Mouse (Mus musculus): ENCODE data around the gene Rfc2. TPM values are rescaled to one million over a fixed set of nuclear protein-coding genes. Genes with fewer than 3 reads are reported as not detected.
A peak's percentile ranks its signal among the peaks of the same experiment; 100 is the strongest.

The Rfc2 gene
- polyA plus RNA-seq, 2 experiments = 241 to 246 TPM

GRCm38 (mm10) chr5:134540881-134541280, 40.3 kb upstream of the Rfc2 start:
- Histone ChIP-seq H3K4me1 (ENCODE audit: control insufficient read depth, insufficient read depth, low read length) (peaks cover 12% of the 10 kb centered on the region), H3K9ac (ENCODE audit: low read depth, low read length, severe bottlenecking) (no peak overlapping the region), H3K27me3 (ENCODE audit: control insufficient read depth, insufficient read depth, low read length) (no peaks in the 10 kb centered on the region), H3K9me3 (ENCODE audit: control insufficient read depth, low read length) (no peaks in the 10 kb centered on the region), H3K4me2 (replicated peaks; ENCODE audit: low read depth, low read length, severe bottlenecking) (no peak overlapping the region), H3K36me3 (ENCODE audit: control insufficient read depth, insufficient read depth, low read length) (0 out of 2 replicates have a peak, but pooled peaks cover 5% of the 10 kb centered on the region), H3K27ac (replicated peaks; ENCODE audit: low read depth, low read length) (0 out of 2 replicates have a peak overlapping the region, but pooled peaks have one; percentile 9), H3K4me3 (replicated peaks; ENCODE audit: low read length) (no peak overlapping the region)
- no peak for DNase-seq (ENCODE audit: low spot score)
- WGBS = 67% methylated on average over 6 of the region's 6 CpGs
- ATAC-seq (ENCODE audit: low FRiP score, low read depth) = no peak
- TF ChIP-seq POLR2A (IDR thresholded peaks at IDR 0.05; ENCODE audit: borderline replicate concordance, extremely low read depth, insufficient read depth, insufficient read length) = no peak

GRCm38 (mm10) chr5:134541640-134542039, 39.5 kb upstream of the Rfc2 start:
- Histone ChIP-seq H3K4me3 (replicated peaks; ENCODE audit: low read length) (no peak overlapping the region), H3K27me3 (ENCODE audit: control insufficient read depth, insufficient read depth, low read length) (no peaks in the 10 kb centered on the region), H3K9me3 (ENCODE audit: control insufficient read depth, low read length) (no peaks in the 10 kb centered on the region), H3K4me2 (replicated peaks; ENCODE audit: low read depth, low read length, severe bottlenecking) (no peak overlapping the region), H3K36me3 (ENCODE audit: control insufficient read depth, insufficient read depth, low read length) (0 out of 2 replicates have a peak, but pooled peaks cover 5% of the 10 kb centered on the region), H3K4me1 (ENCODE audit: control insufficient read depth, insufficient read depth, low read length) (peaks cover 12% of the 10 kb centered on the region), H3K27ac (replicated peaks; ENCODE audit: low read depth, low read length) (no peak overlapping the region), H3K9ac (ENCODE audit: low read depth, low read length, severe bottlenecking) (no peak overlapping the region)
- no peak for DNase-seq (ENCODE audit: low spot score)
- ATAC-seq (ENCODE audit: low FRiP score, low read depth) = no peak
- WGBS = 39% methylated on average over 7 of the region's 7 CpGs
- TF ChIP-seq POLR2A (IDR thresholded peaks at IDR 0.05; ENCODE audit: borderline replicate concordance, extremely low read depth, insufficient read depth, insufficient read length) = no peak

GRCm38 (mm10) chr5:134544516-134545241, 36.5 kb upstream of the Rfc2 start:
- H3K4me3 ChIP-seq (replicated peaks; ENCODE audit: low read length) = no peak overlapping the region
- H3K36me3 ChIP-seq (ENCODE audit: control insufficient read depth, insufficient read depth, low read length) = no peaks in the 10 kb centered on the region
- ATAC-seq (ENCODE audit: low FRiP score, low read depth) (no peak), DNase-seq (ENCODE audit: low spot score) (no peak)
- TF ChIP-seq POLR2A (IDR thresholded peaks at IDR 0.05; ENCODE audit: borderline replicate concordance, extremely low read depth, insufficient read depth, insufficient read length) = no peak
- H3K9ac ChIP-seq (ENCODE audit: low read depth, low read length, severe bottlenecking) = no peak overlapping the region
- WGBS = 63% methylated on average over 19 of the region's 19 CpGs
- H3K4me2 ChIP-seq (replicated peaks; ENCODE audit: low read depth, low read length, severe bottlenecking) = no peak overlapping the region
- H3K27ac ChIP-seq (replicated peaks; ENCODE audit: low read depth, low read length) = no peak overlapping the region
- H3K4me1 ChIP-seq (ENCODE audit: control insufficient read depth, insufficient read depth, low read length) = peaks cover 12% of the 10 kb centered on the region
- no peaks in the 10 kb centered on the region for H3K27me3 ChIP-seq (ENCODE audit: control insufficient read depth, insufficient read depth, low read length)
- H3K9me3 ChIP-seq (ENCODE audit: control insufficient read depth, low read length) = no peaks in the 10 kb centered on the region

- 53% methylated on average over 3 of the region's 3 CpGs for WGBS
- Histone ChIP-seq H3K36me3 (ENCODE audit: control insufficient read depth, insufficient read depth, low read length) (no peaks in the 10 kb centered on the region), H3K9ac (ENCODE audit: low read depth, low read length, severe bottlenecking) (no peak overlapping the region), H3K4me3 (replicated peaks; ENCODE audit: low read length) (no peak overlapping the region), H3K27ac (replicated peaks; ENCODE audit: low read depth, low read length) (no peak overlapping the region), H3K4me1 (ENCODE audit: control insufficient read depth, insufficient read depth, low read length) (peaks cover 7% of the 10 kb centered on the region), H3K9me3 (ENCODE audit: control insufficient read depth, low read length) (no peaks in the 10 kb centered on the region), H3K4me2 (replicated peaks; ENCODE audit: low read depth, low read length, severe bottlenecking) (no peak overlapping the region), H3K27me3 (ENCODE audit: control insufficient read depth, insufficient read depth, low read length) (no peaks in the 10 kb centered on the region)
- no peak for ATAC-seq (ENCODE audit: low FRiP score, low read depth)
- TF ChIP-seq POLR2A (IDR thresholded peaks at IDR 0.05; ENCODE audit: borderline replicate concordance, extremely low read depth, insufficient read depth, insufficient read length) = no peak
- DNase-seq (ENCODE audit: low spot score) = no peak
Measured at GRCm38 (mm10) chr5:134545242-134545629, 35.9 kb upstream of the Rfc2 start.

- 81% methylated on average over 7 of the region's 7 CpGs for WGBS
- Histone ChIP-seq H3K4me3 (replicated peaks; ENCODE audit: low read length) (no peak overlapping the region), H3K27me3 (ENCODE audit: control insufficient read depth, insufficient read depth, low read length) (no peaks in the 10 kb centered on the region), H3K4me2 (replicated peaks; ENCODE audit: low read depth, low read length, severe bottlenecking) (no peak overlapping the region), H3K9me3 (ENCODE audit: control insufficient read depth, low read length) (no peaks in the 10 kb centered on the region), H3K4me1 (ENCODE audit: control insufficient read depth, insufficient read depth, low read length) (peaks cover 8% of the 10 kb centered on the region), H3K36me3 (ENCODE audit: control insufficient read depth, insufficient read depth, low read length) (no peaks in the 10 kb centered on the region), H3K9ac (ENCODE audit: low read depth, low read length, severe bottlenecking) (no peak overlapping the region), H3K27ac (replicated peaks; ENCODE audit: low read depth, low read length) (no peak overlapping the region)
- TF ChIP-seq POLR2A (IDR thresholded peaks at IDR 0.05; ENCODE audit: borderline replicate concordance, extremely low read depth, insufficient read depth, insufficient read length) = no peak
- no peak for DNase-seq (ENCODE audit: low spot score)
- no peak for ATAC-seq (ENCODE audit: low FRiP score, low read depth)
Measured at GRCm38 (mm10) chr5:134546790-134547189, 34.4 kb upstream of the Rfc2 start.

All from limb, embryonic 14.5 days (tissue).